Mouse (Mus musculus): ENCODE results near the gene Olfr701. TPM values are rescaled to one million over a fixed set of nuclear protein-coding genes. Genes with fewer than 3 reads are reported as not detected.
A peak's percentile ranks its signal among the peaks of the same experiment; 100 is the strongest.

The Olfr701 gene
- not detected in 2 replicates for polyA plus RNA-seq (2015; fragmentation: Nextera tagmentation; extraction: Ambion mirVana)

GRCm38 (mm10) chr7:106813829-106814228 is at the start of gene Olfr701:
Gene Olfr701 (plus strand): TSS chr7:106814129.
- no peak within 1 kb of the TSS for H3K9ac ChIP-seq (ENCODE audit: low read length)
- no peak within 1 kb of the TSS for H3K27ac ChIP-seq (replicated peaks)
- DNase-seq (ENCODE audit: low spot score) = no peak
- no peaks in the 10 kb centered on the region for H3K9me3 ChIP-seq (ENCODE audit: control insufficient read depth, low read length)
- no peak for ATAC-seq (ENCODE audit: low FRiP score, low TSS enrichment)
- H3K4me1 ChIP-seq (replicated peaks; ENCODE audit: control insufficient read depth, insufficient read depth) = no peaks in the 10 kb centered on the region
- TF ChIP-seq EP300 (optimal IDR thresholded peaks at IDR 0.05) (no peak), CTCF (IDR thresholded peaks at IDR 0.05; ENCODE audit: low read depth) (no peak)
- H3K4me3 ChIP-seq (ENCODE audit: low read depth, low read length) = no peak within 1 kb of the TSS
- H3K4me2 ChIP-seq (replicated peaks; ENCODE audit: low read depth) = no peak within 1 kb of the TSS
- H3K27me3 ChIP-seq (ENCODE audit: control insufficient read depth, insufficient read depth, low read length) = no peaks in the 10 kb centered on the region
- H3K36me3 ChIP-seq (ENCODE audit: control insufficient read depth, insufficient read depth, low read length) = no peaks in the 10 kb centered on the region
- WGBS = 52% methylated on average over 2 of the region's 2 CpGs

- Histone ChIP-seq H3K36me3 (ENCODE audit: control insufficient read depth, insufficient read depth, low read length) (no peaks in the 10 kb centered on the region), H3K4me3 (ENCODE audit: low read depth, low read length) (no peak overlapping the region), H3K9ac (ENCODE audit: low read length) (no peak overlapping the region), H3K9me3 (ENCODE audit: control insufficient read depth, low read length) (no peaks in the 10 kb centered on the region), H3K4me2 (replicated peaks; ENCODE audit: low read depth) (no peak overlapping the region), H3K4me1 (replicated peaks; ENCODE audit: control insufficient read depth, insufficient read depth) (no peaks in the 10 kb centered on the region), H3K27me3 (ENCODE audit: control insufficient read depth, insufficient read depth, low read length) (no peaks in the 10 kb centered on the region), H3K27ac (replicated peaks) (no peak overlapping the region)
- DNase-seq (ENCODE audit: low spot score) (no peak), ATAC-seq (ENCODE audit: low FRiP score, low TSS enrichment) (no peak)
- TF ChIP-seq EP300 (optimal IDR thresholded peaks at IDR 0.05) (no peak), CTCF (IDR thresholded peaks at IDR 0.05; ENCODE audit: low read depth) (0 out of 2 replicates have a peak, but pooled peaks have one; percentile 7)
Measured at GRCm38 (mm10) chr7:106788330-106788729, 25.6 kb upstream of the Olfr701 start.

GRCm38 (mm10) chr7:106793098-106793497 is 20.8 kb upstream of the Olfr701 start, which contains the start of gene Olfr699:
Gene Olfr699 (minus strand): TSS chr7:106793198.
- no peaks in the 10 kb centered on the region for H3K27me3 ChIP-seq (ENCODE audit: control insufficient read depth, insufficient read depth, low read length)
- H3K4me1 ChIP-seq (replicated peaks; ENCODE audit: control insufficient read depth, insufficient read depth) = no peaks in the 10 kb centered on the region
- no peak within 1 kb of the TSS for H3K4me3 ChIP-seq (ENCODE audit: low read depth, low read length)
- DNase-seq (ENCODE audit: low spot score) = no peak
- H3K9ac ChIP-seq (ENCODE audit: low read length) = no peak within 1 kb of the TSS
- H3K36me3 ChIP-seq (ENCODE audit: control insufficient read depth, insufficient read depth, low read length) = no peaks in the 10 kb centered on the region
- no peak within 1 kb of the TSS for H3K27ac ChIP-seq (replicated peaks)
- no peaks in the 10 kb centered on the region for H3K9me3 ChIP-seq (ENCODE audit: control insufficient read depth, low read length)
- WGBS = 78% methylated on average over 1 of the region's 1 CpGs
- TF ChIP-seq CTCF (IDR thresholded peaks at IDR 0.05; ENCODE audit: low read depth) (no peak), EP300 (optimal IDR thresholded peaks at IDR 0.05) (no peak)
- H3K4me2 ChIP-seq (replicated peaks; ENCODE audit: low read depth) = no peak within 1 kb of the TSS
- ATAC-seq (ENCODE audit: low FRiP score, low TSS enrichment) = no peak

- Histone ChIP-seq H3K27ac (replicated peaks) (no peak within 1 kb of the TSS), H3K9ac (ENCODE audit: low read length) (no peak within 1 kb of the TSS), H3K27me3 (ENCODE audit: control insufficient read depth, insufficient read depth, low read length) (no peaks in the 10 kb centered on the region), H3K9me3 (ENCODE audit: control insufficient read depth, low read length) (no peaks in the 10 kb centered on the region), H3K36me3 (ENCODE audit: control insufficient read depth, insufficient read depth, low read length) (no peaks in the 10 kb centered on the region), H3K4me2 (replicated peaks; ENCODE audit: low read depth) (no peak within 1 kb of the TSS), H3K4me1 (replicated peaks; ENCODE audit: control insufficient read depth, insufficient read depth) (no peaks in the 10 kb centered on the region), H3K4me3 (ENCODE audit: low read depth, low read length) (no peak within 1 kb of the TSS)
- TF ChIP-seq CTCF (IDR thresholded peaks at IDR 0.05; ENCODE audit: low read depth) = no peak
- TF ChIP-seq EP300 (optimal IDR thresholded peaks at IDR 0.05) = no peak
- ATAC-seq (ENCODE audit: low FRiP score, low TSS enrichment) (no peak), DNase-seq (ENCODE audit: low spot score) (no peak)
- 78% methylated on average over 1 of the region's 1 CpGs for WGBS
Measured at GRCm38 (mm10) chr7:106808734-106809133, 5.2 kb upstream of the Olfr701 start, which contains the start of gene Olfr700. Gene Olfr700 (minus strand): TSS chr7:106808834.

GRCm38 (mm10) chr7:106815775-106816174 is 1.8 kb downstream of the Olfr701 start:
- 42% methylated on average over 2 of the region's 2 CpGs for WGBS

GRCm38 (mm10) chr7:106818414-106818813 is 4.5 kb downstream of the Olfr701 start:
- Histone ChIP-seq H3K4me3 (ENCODE audit: low read depth, low read length) (no peak overlapping the region), H3K27ac (replicated peaks) (no peak overlapping the region), H3K9ac (ENCODE audit: low read length) (no peak overlapping the region), H3K27me3 (ENCODE audit: control insufficient read depth, insufficient read depth, low read length) (no peaks in the 10 kb centered on the region), H3K4me1 (replicated peaks; ENCODE audit: control insufficient read depth, insufficient read depth) (no peaks in the 10 kb centered on the region), H3K36me3 (ENCODE audit: control insufficient read depth, insufficient read depth, low read length) (no peaks in the 10 kb centered on the region), H3K4me2 (replicated peaks; ENCODE audit: low read depth) (no peak overlapping the region), H3K9me3 (ENCODE audit: control insufficient read depth, low read length) (no peaks in the 10 kb centered on the region)
- no peak for ATAC-seq (ENCODE audit: low FRiP score, low TSS enrichment)
- DNase-seq (ENCODE audit: low spot score) = no peak
- TF ChIP-seq EP300 (optimal IDR thresholded peaks at IDR 0.05) = no peak
- no peak for TF ChIP-seq CTCF (IDR thresholded peaks at IDR 0.05; ENCODE audit: low read depth)

More at GRCm38 (mm10) chr7:106815775-106816174, 1.8 kb downstream of the Olfr701 start:
- no peak overlapping the region for H3K4me2 ChIP-seq (replicated peaks; ENCODE audit: low read depth)
- H3K4me3 ChIP-seq (ENCODE audit: low read depth, low read length) = no peak overlapping the region
- H3K4me1 ChIP-seq (replicated peaks; ENCODE audit: control insufficient read depth, insufficient read depth) = no peaks in the 10 kb centered on the region
- no peak overlapping the region for H3K9ac ChIP-seq (ENCODE audit: low read length)
- no peak overlapping the region for H3K27ac ChIP-seq (replicated peaks)
- H3K36me3 ChIP-seq (ENCODE audit: control insufficient read depth, insufficient read depth, low read length) = no peaks in the 10 kb centered on the region
- ATAC-seq (ENCODE audit: low FRiP score, low TSS enrichment) (no peak), DNase-seq (ENCODE audit: low spot score) (no peak)
- H3K27me3 ChIP-seq (ENCODE audit: control insufficient read depth, insufficient read depth, low read length) = no peaks in the 10 kb centered on the region
- no peaks in the 10 kb centered on the region for H3K9me3 ChIP-seq (ENCODE audit: control insufficient read depth, low read length)
- TF ChIP-seq CTCF (IDR thresholded peaks at IDR 0.05; ENCODE audit: low read depth) = peak; percentile 49
- TF ChIP-seq EP300 (optimal IDR thresholded peaks at IDR 0.05) = no peak

All from stomach, postnatal 0 days (tissue).